Mouse (Mus musculus) left cerebral cortex, postnatal 4 days (tissue): ENCODE results near the gene Gm28305. TPM values are rescaled to one million over a fixed set of nuclear protein-coding genes. Genes with fewer than 3 reads are reported as not detected.

Experiments
- DNase-seq: peaks from one replicate; pipeline ENCODE4 v3.0.0-alpha.2; 2022
- intact Hi-C: fragments of 180-260 bp; cut with DNase I; formaldehyde crosslinking; loops from one replicate; pipeline ENCODE4 v1.15.1; 2025
- total RNA-seq, 2 experiments: library from RNA; stranded (reverse); gene quantifications; 2 replicates each; pipeline ENCODE4 v1.2.3; 2021

Gm28305 gene
- total RNA-seq, 2 experiments from 2014 or later = not detected

DNA sequence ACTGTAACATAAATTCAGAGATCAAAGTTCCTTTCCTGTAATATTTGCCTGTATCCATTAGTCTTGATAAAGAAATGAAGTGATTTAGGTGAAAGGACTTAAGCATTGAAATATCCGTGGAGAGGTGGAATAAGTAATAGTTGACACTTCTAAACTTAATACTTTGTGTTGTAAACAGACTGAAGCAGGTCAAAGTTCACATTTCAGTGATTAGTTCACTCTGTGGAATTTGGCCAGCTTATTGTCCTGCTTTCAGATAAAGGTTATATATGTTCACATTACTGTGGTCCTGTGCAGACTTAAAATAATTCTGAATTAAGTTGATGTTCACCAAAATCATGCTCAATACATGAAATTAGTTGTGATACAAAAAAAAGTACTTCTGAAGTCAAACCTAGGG is 24.1 kb downstream of the Gm28305 start:
- DNase-seq = no peak
- intact Hi-C loops = no loop called here

DNA sequence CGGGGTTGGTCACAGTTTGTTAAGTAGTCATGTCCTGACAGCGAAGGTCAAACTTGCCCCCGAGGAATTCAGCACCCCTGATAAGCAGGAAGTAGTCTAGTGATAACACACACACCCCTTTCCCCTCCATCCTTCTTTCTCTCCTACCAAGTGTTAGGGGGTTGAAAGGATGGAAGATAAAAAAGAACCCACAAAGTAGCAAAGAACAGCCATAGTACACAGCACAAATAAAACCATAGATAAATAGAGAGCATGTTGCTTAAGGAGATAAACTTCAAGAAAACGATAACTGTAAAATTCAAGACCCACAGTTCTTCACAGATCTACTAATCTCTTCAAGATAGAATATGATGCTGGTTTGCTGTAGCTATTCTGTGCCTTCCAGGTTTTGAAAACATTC is 29.8 kb downstream of the Gm28305 start:
- intact Hi-C loops = no loop called here
- no peak for DNase-seq

DNA sequence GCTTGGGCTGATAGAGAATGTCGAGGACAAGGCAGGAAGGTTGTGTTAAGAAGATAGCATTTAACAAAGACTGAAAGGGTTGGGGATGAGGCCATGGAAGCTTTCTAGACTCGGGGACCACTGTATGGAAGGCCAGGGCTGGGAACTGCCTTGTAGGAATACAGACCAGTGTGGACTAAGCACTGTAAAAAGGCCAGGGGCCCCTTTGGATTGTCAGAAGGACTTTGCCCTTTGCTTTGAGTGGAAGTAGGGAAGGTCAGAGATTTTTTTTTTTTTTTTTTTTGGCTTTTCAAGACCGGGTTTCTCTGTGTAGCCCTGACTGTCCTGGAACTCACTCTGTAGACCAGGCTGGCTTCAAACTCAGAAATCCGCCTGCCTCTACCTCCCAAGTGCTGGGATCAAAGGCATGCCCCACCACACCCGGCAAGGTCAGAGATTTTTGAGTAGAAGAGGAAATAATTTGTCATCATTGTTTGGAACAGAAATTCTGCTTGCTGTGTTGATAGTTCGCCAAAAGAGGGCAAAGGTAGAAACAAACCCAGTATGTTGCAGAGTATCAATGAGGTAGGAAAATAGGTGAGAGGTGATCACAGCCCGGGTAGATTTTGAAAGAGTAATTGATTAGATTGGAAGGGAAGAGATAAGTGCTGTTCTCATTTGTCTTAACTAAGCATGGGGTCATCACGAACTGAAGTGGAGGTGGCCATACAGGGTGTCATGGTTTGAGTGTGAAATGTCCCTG is 30.6 kb downstream of the Gm28305 start:
- intact Hi-C loops = no loop called here
- DNase-seq = no peak

DNA sequence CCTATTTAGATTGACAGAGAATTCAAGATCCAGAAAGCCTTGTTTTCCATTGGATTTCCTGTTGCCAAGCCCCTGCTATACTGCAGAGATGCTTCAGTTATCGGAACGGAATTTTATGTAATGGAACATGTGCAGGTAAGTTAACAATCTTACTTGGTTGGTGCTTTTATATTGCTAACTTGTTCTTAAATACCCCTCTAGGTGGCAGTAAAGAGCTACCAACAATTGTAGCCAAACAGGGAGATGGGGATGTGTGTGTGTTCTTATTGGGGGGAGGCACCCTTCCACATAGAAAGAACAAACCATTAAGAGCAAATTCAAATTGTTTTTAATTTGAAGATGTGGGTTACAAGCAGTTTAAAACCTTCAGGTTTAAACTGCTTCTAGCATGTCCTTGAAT is 35.3 kb downstream of the Gm28305 start:
- intact Hi-C loops = no loop called here
- DNase-seq = no peak

DNA sequence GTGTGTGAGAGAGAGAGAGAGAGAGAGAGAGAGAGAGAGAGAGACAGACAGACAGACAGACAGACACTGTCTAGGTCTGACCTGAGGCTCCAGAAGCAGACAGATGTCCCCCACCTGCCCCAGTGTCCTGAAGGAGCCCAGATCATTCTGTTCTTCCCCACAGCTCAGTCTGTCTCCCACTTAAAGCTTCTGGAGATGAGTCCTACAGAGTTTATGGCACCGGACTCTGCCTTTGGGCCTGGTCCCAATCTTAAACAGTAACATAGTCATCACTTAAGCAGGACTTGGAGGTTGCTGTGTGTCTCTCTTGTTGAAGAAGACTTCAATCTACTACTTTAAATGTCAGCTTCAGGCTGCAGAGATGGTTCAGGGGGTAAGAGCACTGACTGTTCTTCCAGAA is 38.3 kb downstream of the Gm28305 start:
- DNase-seq = no peak
- intact Hi-C loops = no loop called here

DNA sequence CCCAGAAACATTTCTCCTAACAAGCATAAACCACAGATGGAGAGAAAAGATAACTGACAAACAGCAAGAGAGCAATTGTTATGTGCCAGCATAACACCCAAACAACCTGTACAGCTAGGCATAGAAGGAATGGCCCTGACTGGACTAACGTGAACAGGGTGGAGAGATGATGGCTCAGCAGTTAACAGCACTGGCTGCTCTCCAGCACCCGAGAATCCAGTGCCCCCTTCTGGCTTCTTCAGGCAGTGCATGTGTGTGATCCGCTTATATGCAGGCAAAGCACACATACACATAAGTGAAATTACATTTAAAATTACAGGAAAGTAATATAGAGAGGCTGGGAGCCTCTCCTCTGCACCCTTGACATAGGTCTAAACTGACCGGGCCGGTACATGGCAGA is 38.9 kb downstream of the Gm28305 start:
- intact Hi-C loops = no loop called here

DNA sequence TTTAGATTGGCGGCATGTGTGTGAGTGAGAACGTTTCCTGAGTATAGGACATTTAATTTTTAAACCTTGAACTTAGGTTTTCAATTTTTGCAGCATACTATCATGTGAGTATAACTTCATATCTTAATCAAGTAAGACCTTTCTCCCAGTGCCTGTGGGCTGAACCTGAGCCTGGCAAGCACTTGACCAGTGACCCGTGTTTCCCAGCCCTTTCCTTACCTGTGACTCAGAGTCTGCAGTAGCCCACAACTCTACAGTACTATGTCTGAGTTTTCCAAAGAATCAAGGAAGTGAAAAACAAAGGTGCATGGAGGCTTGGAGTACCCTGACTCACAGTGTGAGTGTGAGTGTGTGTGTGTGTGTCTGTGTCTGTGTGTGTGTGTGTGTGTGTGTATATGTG is 39.6 kb downstream of the Gm28305 start:
- DNase-seq = no peak
- intact Hi-C loops = no loop called here

More for the DNA sequence above, 38.9 kb downstream of the Gm28305 start:
- peak; percentile 23 for DNase-seq

DNA sequence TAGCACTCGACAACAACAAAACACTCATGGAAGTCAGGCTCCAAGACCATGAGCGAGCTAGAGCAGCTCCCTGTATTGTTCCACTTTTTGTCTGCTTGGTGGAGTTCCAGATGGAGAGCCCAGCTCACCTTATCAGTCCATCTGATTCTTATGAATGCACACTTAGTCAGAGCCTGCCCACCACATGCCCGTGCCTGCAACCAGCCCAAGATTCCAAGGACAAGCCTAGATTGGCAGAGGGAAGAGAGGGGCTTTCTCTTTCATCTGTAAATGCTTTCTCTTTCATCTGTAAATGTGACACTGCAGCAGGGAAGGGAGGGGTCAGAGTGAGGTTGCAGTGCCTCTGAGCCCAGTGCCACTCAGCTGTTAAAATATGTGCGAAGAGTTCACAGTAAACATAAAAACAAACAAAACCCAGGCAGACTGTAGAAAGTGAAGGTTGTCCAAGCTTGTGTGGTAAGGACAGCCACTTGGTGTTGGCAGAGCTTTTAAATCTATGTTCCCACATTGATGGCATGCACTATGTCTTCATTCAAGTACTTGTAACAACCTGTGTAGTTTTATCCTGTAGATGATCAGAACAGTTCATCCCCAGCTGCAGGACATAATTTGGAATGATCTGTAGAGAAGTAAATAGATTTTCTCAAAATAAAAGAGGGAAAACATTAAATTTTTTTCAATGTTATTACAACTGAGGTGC is 45.4 kb downstream of the Gm28305 start:
- no peak for DNase-seq
- intact Hi-C loops = no loop called here

DNA sequence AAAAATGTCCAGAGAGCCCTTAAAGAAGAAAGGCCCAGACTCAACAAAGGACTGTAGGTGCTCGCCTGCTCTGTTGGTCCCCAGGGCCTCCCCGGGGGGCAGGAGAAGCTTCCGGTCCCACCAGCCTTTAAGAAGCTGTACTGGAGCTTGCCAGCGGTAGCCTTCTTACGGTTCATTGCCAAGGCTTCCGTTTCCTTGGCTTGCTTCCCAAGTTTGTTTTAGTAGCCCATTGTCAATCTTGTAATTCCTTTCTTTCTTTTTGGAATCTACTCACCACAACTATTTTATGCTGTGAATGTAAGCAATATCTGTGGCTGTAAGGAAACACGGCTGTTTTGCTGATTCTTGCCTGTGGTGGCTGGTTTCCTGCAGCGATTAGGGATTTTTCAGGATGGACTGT is 48.1 kb downstream of the Gm28305 start:
- intact Hi-C loops = no loop called here

DNA sequence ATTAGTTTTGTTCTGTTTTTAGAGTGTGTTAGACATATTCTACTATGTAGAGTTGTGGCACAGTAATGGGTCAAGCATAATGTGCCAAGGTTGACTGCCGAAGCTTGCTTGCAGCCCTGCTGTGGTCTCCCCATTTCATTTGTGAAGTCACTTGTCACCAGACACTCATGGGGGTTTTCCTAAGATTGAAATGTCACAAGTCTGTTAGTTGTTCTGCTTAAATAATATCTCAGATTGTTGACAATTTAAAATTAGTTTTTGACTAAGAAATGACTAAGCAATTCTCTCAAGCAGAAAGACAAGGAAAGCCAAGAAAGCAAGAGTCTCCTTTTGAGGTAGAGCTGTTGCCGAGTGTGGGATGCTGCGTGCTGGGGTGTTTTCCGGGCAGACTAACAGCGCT is 52.5 kb downstream of the Gm28305 start:
- DNase-seq = no peak
- intact Hi-C loops = no loop called here

More for the DNA sequence above, 48.1 kb downstream of the Gm28305 start:
- peak; percentile 9 for DNase-seq

DNA sequence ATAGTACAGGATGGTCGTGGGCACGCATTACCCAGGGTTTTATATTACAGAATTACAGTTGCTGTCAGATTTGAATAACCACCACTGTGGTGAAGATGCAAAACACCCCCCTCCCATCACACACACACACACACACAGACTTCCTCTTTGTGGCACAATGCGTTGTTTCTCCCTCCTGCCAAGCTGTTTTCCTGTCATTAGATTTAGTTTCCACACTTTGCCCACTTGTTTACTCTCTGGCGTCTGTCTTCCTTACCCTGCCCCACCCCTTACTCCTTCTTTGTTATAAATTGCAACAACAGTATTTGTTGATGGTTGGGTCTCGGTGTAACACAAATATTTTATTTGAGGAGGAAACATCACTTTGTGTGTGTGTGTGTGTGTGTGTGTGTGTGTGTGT is 57.8 kb downstream of the Gm28305 start:
- intact Hi-C loops = no loop called here

DNA sequence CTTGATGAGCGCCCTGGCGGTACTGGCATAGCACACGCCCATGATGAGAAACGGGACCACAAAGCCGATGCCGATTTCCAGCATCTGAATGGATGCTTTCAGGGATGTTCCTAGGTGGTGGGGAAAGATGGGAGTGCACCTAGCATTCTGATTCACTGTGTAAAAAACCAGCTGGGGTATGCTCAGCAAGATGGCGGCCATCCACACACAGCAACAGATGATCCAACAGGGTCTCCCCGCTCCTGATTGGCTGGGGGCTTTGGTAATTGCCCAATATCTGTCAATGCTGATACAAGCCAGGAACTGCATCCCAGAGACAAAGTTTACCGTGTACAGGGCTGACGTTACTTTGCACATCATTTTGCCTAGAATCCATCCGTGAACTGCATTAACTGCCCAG is 58.6 kb downstream of the Gm28305 start:
- peak; percentile 5 for DNase-seq
- intact Hi-C loops = no loop called here

More for the DNA sequence above, 57.8 kb downstream of the Gm28305 start:
- no peak for DNase-seq

DNA sequence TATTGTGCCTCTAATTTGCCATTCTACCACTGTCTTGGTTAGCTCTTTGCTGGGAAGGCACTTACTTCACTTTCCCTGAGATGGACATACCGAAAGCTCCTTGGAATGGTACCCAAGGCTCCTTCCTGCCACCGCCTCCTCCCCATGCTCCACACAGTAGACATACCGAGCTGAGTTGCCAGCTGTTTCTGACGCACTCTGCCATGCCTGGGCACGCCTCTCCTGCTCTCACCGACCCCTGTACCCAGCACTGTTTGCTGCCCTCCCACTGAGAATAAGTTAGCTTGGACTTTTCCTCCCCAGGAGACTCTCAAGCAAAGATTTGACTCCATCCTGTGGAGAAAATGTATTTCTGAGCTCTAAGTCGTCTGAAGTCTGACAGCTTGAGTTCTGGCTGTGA is 60.4 kb downstream of the Gm28305 start:
- intact Hi-C loops = no loop called here
- no peak for DNase-seq

DNA sequence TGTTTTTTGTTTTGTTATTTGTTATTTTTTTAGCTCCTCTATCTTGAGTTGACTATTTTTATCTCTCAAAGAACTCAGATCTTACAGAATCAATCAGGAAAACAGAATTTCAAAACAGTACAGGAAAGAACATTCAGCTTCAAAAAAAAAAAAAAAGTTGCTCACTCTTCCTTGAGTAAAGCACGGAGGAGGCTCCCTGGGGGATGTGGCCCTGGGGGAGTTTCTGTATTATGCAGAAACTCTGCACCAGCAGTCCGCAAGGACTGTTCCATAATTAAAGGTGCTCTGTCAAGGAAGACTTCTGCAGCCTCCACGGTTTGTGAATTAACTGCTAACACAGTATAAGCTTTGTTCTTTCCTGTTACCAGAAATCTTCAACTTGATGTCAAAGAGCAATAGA is 61.0 kb downstream of the Gm28305 start:
- intact Hi-C loops = no loop called here
- no peak for DNase-seq

DNA sequence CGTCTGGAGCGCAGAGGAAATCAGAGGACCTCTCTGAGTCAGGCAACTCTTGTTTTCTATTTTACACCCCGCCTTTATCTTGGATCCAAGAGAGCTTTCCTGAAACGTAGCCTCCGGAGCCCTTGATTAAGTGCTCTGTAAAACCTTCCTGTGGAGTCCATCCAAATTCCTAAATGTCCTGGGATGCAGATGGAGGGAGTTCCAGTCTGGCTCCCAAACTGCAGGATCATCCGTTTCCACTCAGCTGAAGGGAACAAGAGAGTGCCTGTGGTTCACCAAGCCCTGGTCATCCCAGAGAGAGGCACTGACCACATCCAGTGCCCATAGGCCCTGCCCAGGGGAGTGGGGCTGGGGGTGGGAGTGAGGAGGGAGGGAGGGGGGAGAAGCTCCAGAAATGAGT is 61.8 kb downstream of the Gm28305 start:
- intact Hi-C loops = no loop called here
- DNase-seq = no peak

DNA sequence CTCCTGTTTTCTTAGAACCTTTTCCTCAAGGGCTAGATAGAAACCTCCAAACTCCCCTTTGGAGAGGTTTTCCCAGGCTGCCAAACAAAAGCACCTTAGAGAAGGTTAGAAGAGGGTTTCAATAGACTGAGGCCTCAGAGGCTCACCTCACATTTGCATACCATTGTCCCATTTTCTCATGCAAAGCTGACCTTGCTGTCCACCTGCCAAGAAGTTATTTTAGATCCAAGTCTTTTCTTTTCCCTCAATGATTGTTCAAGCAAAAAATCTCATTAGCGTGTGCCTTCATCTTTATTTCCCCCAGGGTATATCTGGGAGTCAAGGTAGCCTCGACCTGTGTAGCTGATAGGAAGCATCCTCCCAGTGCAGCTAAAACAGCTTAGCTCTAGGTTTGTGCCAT is 62.4 kb downstream of the Gm28305 start:
- DNase-seq = no peak
- intact Hi-C loops = no loop called here

DNA sequence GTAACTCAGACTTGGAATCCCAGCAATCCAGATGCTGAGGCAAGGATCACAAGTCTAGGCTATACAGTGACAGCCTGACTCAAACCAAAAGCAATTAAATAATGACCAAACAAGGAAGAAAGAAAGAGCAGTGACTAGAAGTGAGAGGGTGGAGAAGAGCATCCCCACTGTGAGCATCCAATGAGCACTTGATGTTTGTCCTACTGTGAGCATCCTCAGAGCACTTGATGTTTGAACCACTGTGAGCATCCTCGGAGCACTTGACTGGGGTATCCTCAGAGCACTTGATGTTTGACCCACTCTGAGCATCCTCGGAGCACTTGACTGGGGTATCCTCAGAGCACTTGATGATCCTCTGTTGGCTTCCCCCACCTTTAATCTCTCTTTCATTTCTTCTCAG is 64.5 kb downstream of the Gm28305 start:
- intact Hi-C loops = no loop called here
- DNase-seq = no peak

DNA sequence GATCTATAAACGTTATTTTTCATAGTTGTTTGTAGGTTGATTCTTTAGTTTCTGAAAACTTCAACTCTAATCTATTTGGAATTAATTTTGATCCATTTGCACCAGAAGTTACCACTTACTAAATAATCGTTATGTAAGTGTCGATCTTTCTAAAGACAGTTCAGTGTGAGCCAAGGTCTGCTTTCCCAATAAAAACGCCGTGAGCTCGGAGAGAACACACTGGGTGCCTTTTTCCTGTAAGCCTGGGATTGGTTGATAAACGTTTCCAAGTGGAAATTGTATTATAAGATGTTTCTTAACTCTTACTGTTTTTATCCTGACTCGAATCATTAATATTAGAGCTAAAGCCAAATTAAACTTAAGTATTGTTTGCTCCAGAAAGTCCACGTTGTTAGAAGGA is 66.5 kb downstream of the Gm28305 start:
- intact Hi-C loops = no loop called here
- no peak for DNase-seq

DNA sequence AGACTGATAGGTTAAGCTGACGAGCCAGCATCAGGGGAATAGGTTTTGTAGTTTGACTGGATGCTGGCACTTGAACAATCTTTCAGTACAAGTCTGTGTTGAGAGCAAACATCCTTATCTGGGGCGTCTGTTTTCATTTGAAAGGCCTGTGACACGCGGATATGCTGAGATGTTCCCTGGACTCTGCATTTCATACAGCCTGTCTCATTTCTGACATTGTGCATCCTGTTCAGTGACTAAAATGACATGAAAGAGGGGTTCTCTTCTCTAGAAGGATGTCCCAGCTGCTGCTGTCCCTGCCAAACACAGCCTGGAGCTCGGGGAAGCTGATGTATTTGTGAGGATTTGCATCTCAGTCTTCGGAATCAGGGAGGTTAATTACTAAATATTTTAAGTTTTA is 67.0 kb downstream of the Gm28305 start:
- intact Hi-C loops = no loop called here
- DNase-seq = no peak

DNA sequence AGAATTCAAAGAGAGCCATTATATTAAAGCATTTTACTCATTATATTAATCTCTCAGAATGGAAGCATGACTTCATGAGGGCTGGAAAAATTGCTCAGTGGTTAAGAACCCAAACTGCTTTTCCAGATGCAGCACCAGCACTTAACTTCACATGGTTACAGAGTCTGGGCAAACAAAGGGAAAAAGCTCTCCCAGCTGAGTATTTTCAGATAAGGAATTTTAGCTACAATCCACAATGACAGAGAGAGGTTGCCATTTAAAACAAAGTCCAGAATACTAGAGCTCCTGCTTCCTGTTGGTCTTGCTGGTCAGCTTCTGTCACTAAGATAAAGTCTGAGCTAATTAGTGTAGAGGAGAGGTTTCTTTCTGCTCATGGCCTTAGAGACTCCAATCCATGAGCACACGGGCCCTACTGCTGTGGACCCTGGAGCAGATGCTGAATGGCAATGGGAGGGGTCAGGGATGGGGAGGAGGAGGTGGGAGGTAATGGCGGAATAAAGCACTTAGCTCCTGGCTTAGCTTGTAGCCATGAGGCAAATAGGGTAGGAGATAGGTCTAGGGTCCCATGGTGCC is 68.2 kb downstream of the Gm28305 start:
- intact Hi-C loops = no loop called here
- DNase-seq = no peak

DNA sequence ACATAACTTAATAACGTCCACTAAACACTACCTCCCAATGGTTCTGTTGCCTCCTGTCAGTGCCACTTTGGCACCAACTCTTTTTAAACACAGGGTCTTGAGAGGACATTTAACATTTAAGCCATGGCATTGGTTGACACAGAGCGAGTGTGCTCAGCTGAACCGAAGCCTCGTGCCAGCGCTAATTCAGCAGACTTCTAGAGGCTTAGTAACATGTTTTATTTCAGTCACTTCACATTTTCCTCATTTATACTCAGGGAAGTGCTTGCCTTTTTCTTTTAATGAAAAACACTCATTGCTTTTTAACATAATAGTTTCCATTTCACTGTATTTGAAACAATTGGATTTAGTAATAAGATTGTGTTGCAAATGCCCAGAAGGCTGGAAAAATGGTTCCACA is 68.7 kb downstream of the Gm28305 start:
- DNase-seq = no peak
- intact Hi-C loops = no loop called here

DNA sequence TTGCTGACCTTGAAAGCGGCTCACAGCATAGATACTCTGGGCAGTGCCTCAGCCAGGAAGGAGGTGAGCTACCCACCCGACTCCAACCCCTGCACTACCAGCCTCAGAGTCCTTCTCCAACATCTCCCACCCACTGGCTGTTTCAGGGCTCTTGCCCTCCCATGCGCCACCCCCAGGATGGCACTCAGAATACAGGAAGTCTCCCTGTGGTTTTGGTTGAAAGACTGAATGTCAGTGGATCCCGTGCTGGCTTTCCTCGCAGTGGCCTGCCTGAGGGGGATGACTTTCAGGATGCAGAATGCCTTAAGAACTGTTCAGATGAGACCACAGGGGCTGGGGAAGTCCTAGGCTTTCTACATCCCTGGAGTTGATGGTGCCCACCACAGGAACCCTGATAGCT is 82.6 kb downstream of the Gm28305 start:
- no peak for DNase-seq
- intact Hi-C loops = no loop called here
